Mouse (Mus musculus) small intestine, adult 2 months (tissue): ENCODE results near the gene Atp9a.

Experiments used
- CTCF ChIP-seq: fragments of 200-500 bp; IDR thresholded peaks from 2 replicates; pipeline ENCODE4 v1.5.1; 2012; ENCODE audit warnings: low read depth, mild to moderate bottlenecking, control low read depth, inconsistent platforms, low read length, moderate library complexity, mixed read lengths; ENCODE audit not compliant: insufficient replicate concordance, insufficient read length; ENCODE audit errors: extremely low read depth
- POLR2A ChIP-seq: fragments of 200-500 bp; IDR thresholded peaks from 2 replicates; pipeline ENCODE4 v1.6.1; 2012; ENCODE audit warnings: low read depth, mild to moderate bottlenecking, control low read depth, inconsistent platforms, low read length, moderate library complexity

DNA sequence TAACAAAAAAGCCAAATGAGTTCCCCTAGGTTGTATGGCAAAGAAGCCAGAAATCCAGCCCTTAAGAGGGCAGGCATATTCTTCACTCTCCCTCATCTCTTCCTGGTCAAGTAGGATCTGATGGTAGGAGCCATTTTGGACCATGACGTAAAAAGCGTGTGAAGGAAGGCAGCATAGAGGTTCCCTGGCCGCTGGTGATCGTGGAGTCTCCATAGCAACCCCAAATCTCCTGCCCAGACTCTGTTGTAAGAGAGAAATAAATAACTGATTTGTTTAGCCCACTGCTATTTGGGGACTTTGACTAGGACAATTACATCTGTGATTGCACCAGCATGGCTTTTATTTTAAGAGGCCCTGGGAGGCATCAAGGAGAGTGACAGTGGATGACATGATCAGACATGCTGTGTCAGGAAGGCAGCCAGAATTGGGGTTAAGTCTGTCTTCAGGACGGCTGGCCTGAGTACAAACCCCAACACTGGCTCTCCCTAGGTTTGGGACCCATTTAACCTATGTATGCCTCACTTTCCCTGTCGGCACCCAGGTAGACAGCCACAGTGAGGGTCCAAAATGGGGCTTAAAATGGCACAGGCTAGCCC, 132.5 kb downstream of the Atp9a start:
- TF ChIP-seq CTCF (no peak), POLR2A (no peak)
